Mouse (Mus musculus) testis, adult 2 months (tissue): ENCODE measurements around the gene Scg5.

Experiments
- CTCF ChIP-seq: fragments of 200-500 bp; IDR thresholded peaks from 2 replicates; pipeline ENCODE4 v1.5.1; 2012; ENCODE audit warnings: low read depth, mild to moderate bottlenecking, inconsistent platforms, low read length, moderate library complexity; ENCODE audit not compliant: control insufficient read depth, insufficient read depth, insufficient replicate concordance
- POLR2A ChIP-seq: fragments of 200-500 bp; IDR thresholded peaks from 2 replicates; pipeline ENCODE4 v1.6.1; 2012; ENCODE audit warnings: low read depth, mild to moderate bottlenecking, inconsistent platforms, low read length, moderate library complexity; ENCODE audit not compliant: control insufficient read depth

DNA sequence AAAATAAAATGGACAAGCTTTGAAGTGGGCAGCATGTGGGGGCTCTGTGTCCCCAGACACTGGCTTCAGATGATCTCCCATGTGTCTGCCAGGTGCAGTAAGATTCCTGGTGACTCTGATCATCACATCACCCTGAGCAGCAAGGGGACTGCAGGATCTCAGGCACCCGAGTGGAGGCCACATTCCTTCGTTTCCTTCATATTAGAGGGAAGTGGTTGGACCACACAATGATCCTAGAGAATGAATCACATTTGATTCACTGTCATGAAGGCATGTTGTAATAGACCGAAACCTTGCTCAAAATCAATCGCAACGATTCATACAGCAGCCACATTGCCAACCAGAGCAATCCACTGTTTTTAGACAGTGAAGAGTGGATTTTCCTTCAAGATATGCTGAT, 64.0 kb downstream of the Scg5 start:
- no peak for TF ChIP-seq POLR2A
- TF ChIP-seq CTCF = no peak
